Mouse (Mus musculus): ENCODE data around the gene Jmjd6.

Jmjd6 gene

DNA sequence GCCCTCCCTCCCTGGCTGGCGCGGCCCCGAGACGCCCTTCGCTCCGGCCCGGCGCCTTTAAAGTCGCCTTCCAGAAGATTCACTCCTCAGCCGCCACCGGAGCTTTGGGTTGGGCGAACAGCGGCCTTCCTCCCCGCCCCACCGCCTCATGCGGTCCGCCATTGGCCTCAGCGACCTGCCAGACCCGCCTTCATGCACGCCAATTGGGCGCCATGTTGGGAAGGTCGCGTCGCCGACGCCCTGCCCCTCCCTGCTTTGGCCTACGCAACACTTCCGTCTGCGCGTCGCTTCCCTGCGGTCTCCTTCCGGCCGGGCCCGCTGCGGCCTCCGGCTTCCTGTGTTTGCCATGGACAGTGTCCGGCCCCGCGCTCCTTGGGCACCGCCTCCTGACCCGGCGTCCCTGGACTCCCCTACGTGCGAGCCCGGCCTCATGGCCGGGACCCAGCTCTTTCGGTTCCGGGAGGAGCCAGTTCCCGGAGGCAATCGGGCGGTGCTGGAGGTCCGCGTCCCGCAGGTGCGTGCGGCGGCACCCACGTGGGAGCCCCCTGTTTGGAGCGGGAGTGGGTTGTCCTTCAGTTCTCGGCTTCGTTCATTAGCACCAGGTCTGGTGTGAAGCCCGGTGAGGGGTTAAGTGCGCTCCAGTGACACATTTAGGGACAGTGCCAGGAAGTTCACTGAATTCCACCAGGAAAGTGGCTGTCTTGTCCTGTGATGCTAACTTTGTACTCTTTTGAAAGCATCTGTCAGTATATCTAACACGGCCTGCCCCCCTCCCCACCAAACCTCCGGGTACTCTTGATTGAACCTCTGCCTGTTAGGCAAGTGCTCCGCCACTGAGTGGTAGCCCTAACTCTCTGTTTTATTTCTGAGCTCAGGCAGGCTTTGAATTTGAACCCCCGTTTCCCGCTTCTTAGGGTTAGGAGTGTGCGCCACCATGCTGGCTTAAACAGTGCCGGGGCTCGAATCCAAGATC is at the start of gene Jmjd6, which contains the start of gene Mettl23:
TSS of gene Jmjd6 (minus strand) at position 189 of the 973 bp plus-strand sequence.
TSS of gene Mettl23 (plus strand) at position 18 of the 973 bp plus-strand sequence.
- peak; percentile 97 to 98 for DNase-seq

DNA sequence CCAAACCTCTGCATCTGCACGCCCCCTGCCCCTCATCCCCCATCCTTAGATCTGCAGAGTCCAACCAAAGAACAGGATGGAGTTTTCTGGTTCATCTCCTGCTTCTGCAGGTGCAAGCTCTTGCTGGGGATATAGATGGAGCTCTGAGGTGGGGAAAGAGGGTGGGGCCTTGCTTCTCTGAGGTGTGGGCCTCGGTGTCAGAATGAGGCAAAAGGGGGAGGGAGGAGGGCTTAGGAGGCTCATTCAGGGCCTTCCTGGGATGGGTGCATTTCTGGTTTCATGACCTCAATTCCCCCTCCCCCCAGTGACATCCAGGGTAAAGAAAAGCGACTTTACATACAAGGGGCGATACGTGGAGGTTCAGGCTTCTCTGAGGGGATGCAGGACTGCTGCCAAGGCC is 43.9 kb upstream of the Jmjd6 start:
- no peak for DNase-seq

DNA sequence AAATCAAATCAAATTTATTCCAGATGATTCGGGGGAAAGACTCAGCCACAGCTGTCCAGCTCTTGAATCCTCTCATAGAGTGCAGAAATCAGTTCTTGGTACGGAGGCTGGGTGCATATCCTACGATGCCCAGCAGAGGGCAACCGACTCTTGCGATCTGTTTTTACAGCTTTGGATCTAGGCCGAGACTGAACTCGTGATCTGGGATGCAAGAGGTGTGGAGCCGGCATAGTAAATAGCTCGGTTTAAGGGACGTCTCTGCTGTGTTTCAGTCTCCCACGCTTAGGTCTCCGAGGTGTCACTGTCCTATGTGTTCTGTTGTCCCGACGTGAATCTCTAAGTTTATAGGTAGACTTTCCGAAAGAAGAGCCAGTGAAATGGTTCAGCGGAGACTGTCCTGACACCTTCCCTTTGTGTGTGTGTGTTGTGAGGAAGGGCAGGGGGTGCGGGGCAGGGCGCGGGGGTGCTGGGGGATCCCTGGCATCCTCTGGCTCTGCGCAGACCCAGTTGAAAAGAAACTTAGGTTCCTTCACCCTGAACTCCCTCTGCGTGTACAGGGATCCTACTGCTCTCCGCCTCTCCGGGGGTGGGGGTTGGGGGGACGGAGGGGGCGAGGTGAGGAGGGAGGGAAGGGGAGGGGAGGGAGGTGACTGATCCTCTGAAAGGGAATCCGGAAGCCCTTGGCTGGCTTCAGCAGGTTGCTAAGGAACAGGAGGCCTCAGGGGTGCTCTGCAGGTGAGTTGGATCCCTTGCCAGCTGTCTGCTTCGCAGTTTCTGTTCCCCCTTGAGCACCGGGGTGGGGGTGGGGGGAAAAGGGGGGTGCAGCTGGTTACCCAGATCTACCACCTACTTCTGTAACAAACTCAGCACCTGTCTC is 42.3 kb upstream of the Jmjd6 start:
- DNase-seq: peak; percentile 91 to 94

GRCm38 (mm10) chr11:116884061-116884460 is 40.8 kb upstream of the Jmjd6 start:
- no peak for DNase-seq

DNA sequence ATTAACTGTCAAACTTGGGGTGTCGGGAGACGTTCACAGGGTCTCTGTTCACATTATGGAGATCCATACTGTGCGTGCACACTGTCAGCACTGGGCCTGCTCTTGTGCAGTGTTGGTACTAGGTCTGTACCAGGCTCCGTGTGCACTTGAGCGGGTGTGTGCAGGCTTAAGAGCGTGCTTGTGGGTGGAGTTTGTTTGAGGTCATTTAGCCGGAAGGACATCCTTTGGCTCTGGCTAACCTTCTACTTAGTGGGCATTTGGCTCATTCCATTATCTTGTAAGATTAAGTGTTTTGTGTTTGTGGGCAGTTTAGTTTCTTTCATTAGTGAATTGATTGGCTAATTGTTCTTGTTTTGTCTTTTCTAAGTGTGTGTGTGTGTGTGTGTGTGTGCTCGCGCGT is 39.2 kb upstream of the Jmjd6 start:
- no peak for DNase-seq

- DNase-seq: no peak
Measured at GRCm38 (mm10) chr11:116881440-116881839, 38.2 kb upstream of the Jmjd6 start.

- DNase-seq: peak; percentile 74 to 76
Measured at GRCm38 (mm10) chr11:116880839-116881238, 37.6 kb upstream of the Jmjd6 start.

GRCm38 (mm10) chr11:116878454-116878853 is 35.2 kb upstream of the Jmjd6 start:
- DNase-seq: peak; percentile 32 to 55

DNA sequence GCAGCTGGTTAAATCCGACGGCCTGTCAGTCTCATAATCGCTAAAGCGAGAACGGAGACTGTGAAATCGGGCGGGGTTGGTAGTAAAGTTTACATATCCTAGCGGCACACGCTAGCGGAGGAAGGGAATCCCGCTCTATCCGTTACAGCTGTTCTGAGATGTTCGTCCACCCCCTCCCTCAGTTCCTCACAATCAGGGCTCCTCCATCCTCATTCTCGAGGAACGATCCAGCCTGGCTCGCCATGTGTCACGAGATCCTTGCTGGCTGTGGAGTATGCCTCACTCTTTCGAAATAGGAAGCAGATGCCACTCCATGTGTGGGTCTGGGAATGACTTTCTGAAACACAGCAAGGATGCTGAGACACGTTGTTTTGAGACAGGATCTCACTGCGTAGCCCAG is 30.7 kb upstream of the Jmjd6 start:
- DNase-seq: no peak

DNA sequence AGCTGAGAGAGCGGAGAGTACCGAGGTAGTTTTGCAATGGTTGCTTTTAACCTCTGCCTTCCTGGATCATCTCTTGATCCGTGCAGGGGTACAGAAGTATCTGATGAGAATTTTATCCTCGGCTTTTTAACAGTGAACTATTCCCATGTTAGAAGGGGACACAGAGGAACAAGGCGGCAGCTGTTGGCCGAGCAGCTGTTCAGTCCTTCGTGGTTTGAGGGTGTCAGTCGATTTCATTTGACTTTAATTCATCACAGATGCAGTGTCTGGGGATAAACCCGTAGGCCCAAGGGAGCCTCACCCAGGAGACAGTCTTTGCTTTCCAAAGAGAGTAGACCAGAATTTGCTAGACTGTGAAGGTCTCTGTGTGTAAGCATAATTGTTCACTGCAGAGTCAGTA is 28.3 kb upstream of the Jmjd6 start:
- DNase-seq: no peak

- no peak for DNase-seq
Measured at GRCm38 (mm10) chr11:116869641-116870040, 26.4 kb upstream of the Jmjd6 start.

- DNase-seq: no peak
Measured at GRCm38 (mm10) chr11:116869223-116869622, 26.0 kb upstream of the Jmjd6 start.

DNA sequence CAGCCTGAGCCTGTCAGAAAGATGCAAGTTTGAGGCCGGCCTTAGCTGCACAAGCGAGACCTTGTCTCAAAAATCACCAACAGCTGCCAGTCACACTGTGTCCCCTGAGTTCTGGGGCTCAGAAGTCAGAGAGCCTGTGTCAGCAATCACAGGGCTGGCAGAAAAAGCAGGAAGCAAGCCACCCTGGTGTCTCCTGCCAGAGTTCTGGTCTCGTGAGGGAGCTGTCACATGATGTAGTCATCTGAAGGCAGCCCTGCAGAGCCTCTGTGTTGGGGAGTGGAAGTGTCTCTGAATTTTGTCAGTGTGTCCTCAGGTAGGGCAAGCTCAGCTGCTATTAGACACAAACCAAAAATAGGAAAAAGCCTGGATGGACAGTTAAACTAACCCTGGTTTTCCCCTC is 24.9 kb upstream of the Jmjd6 start:
- DNase-seq: no peak

- DNase-seq: no peak
Measured at GRCm38 (mm10) chr11:116865945-116866585, 22.8 kb upstream of the Jmjd6 start.

DNA sequence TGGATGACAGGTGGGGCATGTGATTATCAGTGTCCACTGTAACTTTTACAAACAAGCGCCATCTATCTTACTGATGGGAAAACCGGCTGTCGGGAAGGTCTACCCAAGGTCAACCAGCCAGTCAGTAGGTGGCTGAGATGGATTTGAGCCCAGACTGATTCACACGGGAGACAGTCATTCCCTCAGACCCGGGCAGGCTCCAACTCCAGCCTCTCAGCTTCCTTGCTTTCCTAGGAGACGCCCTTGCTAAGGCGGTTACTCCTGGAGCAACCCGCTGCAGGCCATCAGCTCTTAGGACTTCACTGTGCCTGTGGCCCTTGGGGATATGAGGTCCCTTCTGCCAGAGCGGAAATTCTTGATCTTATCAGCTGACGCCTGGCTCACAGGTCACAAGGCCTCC is 21.2 kb upstream of the Jmjd6 start:
- no peak for DNase-seq

GRCm38 (mm10) chr11:116857183-116857850 is 14.1 kb upstream of the Jmjd6 start:
- DNase-seq: no peak

- no peak for DNase-seq
Measured at GRCm38 (mm10) chr11:116854279-116854678, 11.0 kb upstream of the Jmjd6 start.

DNA sequence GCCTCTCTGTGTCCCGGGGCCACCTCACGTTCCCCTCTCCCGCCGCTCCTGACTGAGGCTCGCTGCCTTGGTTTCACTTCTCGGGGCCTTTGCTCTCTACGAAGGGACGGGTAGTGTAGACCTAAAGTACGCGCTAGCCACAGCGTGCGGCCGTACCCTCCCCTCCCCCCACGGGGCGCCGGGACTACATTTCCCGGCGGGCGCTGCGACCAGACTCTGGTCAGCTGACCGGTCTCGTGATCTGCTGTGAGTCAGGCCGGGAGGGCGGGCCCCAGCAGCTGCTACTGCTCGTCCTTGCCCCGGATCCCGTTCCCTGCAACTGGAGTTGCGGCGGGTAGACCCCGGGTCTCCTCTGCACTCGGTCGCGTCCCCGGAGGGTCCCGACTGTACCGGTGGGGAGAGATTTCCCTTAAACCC is 10.3 kb upstream of the Jmjd6 start:
- DNase-seq: peak; percentile 98 to 99

DNA sequence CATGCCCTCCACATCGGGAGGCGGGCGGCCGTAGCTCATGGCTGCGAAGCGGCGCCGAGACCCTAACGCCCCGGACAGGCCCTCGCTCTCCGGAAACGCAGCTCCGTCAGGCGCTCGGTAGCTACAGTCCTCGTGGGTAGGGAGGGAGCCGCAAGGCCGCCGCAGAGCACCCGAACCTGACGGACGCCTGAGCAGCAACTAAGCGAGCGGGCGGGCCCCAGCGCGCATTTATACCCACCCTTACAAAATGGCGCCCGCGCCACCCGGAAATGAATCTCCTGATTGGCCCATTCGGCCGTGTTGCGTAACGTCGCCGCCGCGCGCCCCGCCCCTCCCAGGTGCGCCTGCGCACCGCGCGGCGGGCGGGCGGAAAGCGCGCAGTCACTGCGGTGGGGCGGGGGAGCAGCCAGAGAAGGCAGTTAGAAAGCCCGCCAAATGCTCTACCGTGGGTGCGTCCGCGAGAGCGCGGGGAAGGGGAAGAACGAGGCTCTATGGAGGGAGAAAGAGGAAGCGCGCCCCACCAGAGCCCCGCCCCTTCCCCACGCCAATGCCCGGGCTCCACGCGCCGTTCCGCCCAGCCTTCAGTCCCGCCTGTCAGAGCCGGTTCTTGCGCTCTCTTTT is 9.8 kb upstream of the Jmjd6 start, which contains the start of gene Srsf2:
TSS of gene Srsf2 (minus strand) at position 204 of the 621 bp plus-strand sequence.
- peak; percentile 98 to 99 for DNase-seq

- DNase-seq: peak; percentile 87 to 88
Measured at GRCm38 (mm10) chr11:116852291-116852890, 9.1 kb upstream of the Jmjd6 start, which contains the start of gene Mfsd11. Gene Mfsd11, plus strand, starts transcription at chr11:116852440.
